Mouse (Mus musculus): Measurements from ENCODE around the gene Oxt. TPM values are rescaled to one million over a fixed set of nuclear protein-coding genes. Genes with fewer than 3 reads are reported as not detected.

Gene Oxt
- not detected in 2 replicates for polyA plus RNA-seq (2015; fragmentation: Nextera tagmentation; extraction: Ambion mirVana)

GRCm38 (mm10) chr2:130575873-130576272 lies at the start of gene Oxt:
TSS of gene Oxt (plus strand) at chr2:130576173.

GRCm38 (mm10) chr2:130563212-130564055 lies 12.5 kb upstream of the Oxt start, which contains the start of gene Mrps26:
TSS of gene Mrps26 (plus strand) at chr2:130563742.

GRCm38 (mm10) chr2:130582552-130582951 lies 6.6 kb downstream of the Oxt start, which contains the start of gene Avp:
TSS of gene Avp (minus strand) at chr2:130582554.

Small RNA genes lying within 50 kb of the gene (microRNA-seq; reads per million reads assigned to microRNA genes)
- gene Gm23876: 0 reads per million in 2 experiments

Other genes starting within 250 kb of the Oxt start
- gene Cpxm1, start 178.6 kb upstream of the Oxt start, polyA plus RNA-seq (2015; fragmentation: Nextera tagmentation; extraction: Ambion mirVana): 22.3 and 25.7 TPM in 2 replicates
- 0.06 TPM in 1 of 2 replicates, not detected in the other for gene Gm28372, start 170.9 kb upstream of the Oxt start, polyA plus RNA-seq (2015; fragmentation: Nextera tagmentation; extraction: Ambion mirVana)
- 0.22 TPM in 1 of 2 replicates, not detected in the other for gene 1700020A23Rik, start 170.9 kb upstream of the Oxt start, polyA plus RNA-seq (2015; fragmentation: Nextera tagmentation; extraction: Ambion mirVana)
- gene Tmem239, start 169.7 kb upstream of the Oxt start, polyA plus RNA-seq (2015; fragmentation: Nextera tagmentation; extraction: Ambion mirVana): 0.14 TPM in 1 of 2 replicates, not detected in the other
- gene Vps16, start 151.8 kb upstream of the Oxt start, polyA plus RNA-seq (2015; fragmentation: Nextera tagmentation; extraction: Ambion mirVana): 24.9 and 25.7 TPM in 2 replicates
- gene Pced1a, start 151.5 kb upstream of the Oxt start, polyA plus RNA-seq (2015; fragmentation: Nextera tagmentation; extraction: Ambion mirVana): 6.0 and 7.4 TPM in 2 replicates
- gene Ptpra, start 125.9 kb upstream of the Oxt start, polyA plus RNA-seq (2015; fragmentation: Nextera tagmentation; extraction: Ambion mirVana): 35.2 and 35.9 TPM in 2 replicates
- gene Mrps26, start 12.4 kb upstream of the Oxt start, polyA plus RNA-seq (2015; fragmentation: Nextera tagmentation; extraction: Ambion mirVana): 68.5 and 76.0 TPM in 2 replicates
- gene Avp, start 6.4 kb downstream of the Oxt start, polyA plus RNA-seq (2015; fragmentation: Nextera tagmentation; extraction: Ambion mirVana): not detected in 2 replicates
- 6.9 and 7.2 TPM in 2 replicates for gene Fastkd5, start 53.9 kb downstream of the Oxt start, polyA plus RNA-seq (2015; fragmentation: Nextera tagmentation; extraction: Ambion mirVana)
- 5.2 TPM in 2 replicates for gene Ubox5, start 53.9 kb downstream of the Oxt start, polyA plus RNA-seq (2015; fragmentation: Nextera tagmentation; extraction: Ambion mirVana)
- 1.3 and 1.4 TPM in 2 replicates for gene Lzts3, start 66.6 kb downstream of the Oxt start, polyA plus RNA-seq (2015; fragmentation: Nextera tagmentation; extraction: Ambion mirVana)
- 66.1 and 77.7 TPM in 2 replicates for gene Ddrgk1, start 88.5 kb downstream of the Oxt start, polyA plus RNA-seq (2015; fragmentation: Nextera tagmentation; extraction: Ambion mirVana)
- gene Itpa, start 91.4 kb downstream of the Oxt start, polyA plus RNA-seq (2015; fragmentation: Nextera tagmentation; extraction: Ambion mirVana): 42.9 and 49.6 TPM in 2 replicates
- gene Slc4a11, start 121.3 kb downstream of the Oxt start, polyA plus RNA-seq (2015; fragmentation: Nextera tagmentation; extraction: Ambion mirVana): 0.09 and 0.33 TPM in 2 replicates